Mouse (Mus musculus) left cerebral cortex, postnatal 14 days (tissue): Measurements from ENCODE around the gene Tsc2. TPM values are rescaled to one million over a fixed set of nuclear protein-coding genes. Genes with fewer than 3 reads are reported as not detected.

Experiments used
- DNase-seq, 2 experiments: peaks; one replicate each; pipeline ENCODE4 v3.0.0; 2021 to 2022; ENCODE audit warnings: low spot score in 2 of 2, mixed read lengths in 1 of 2
- intact Hi-C: fragments of 180-260 bp; cut with DNase I; formaldehyde crosslinking; loops from one replicate; pipeline ENCODE4 v1.15.1; 2025
- total RNA-seq, 2 experiments: library from RNA; stranded (reverse); gene quantifications; 2 replicates each; pipeline ENCODE4 v1.2.3; 2021

Gene Tsc2
- total RNA-seq, 2 experiments from 2014 or later: 122 to 130 TPM

GRCm38 (mm10) chr17:24650070-24650616, 17.7 kb upstream of the Tsc2 start, which contains the start of gene Slc9a3r2:
Gene Slc9a3r2, minus strand, starts transcription at chr17:24650327.
- DNase-seq: peak in 1 of 2 experiments; percentile 30

GRCm38 (mm10) chr17:24649581-24650069, 17.2 kb upstream of the Tsc2 start:
- DNase-seq: no peak

More at GRCm38 (mm10) chr17:24650070-24650616, 17.7 kb upstream of the Tsc2 start, which contains the start of gene Slc9a3r2:
- intact Hi-C loops: loop anchor here (5.0 kb wide), 1 partner anchor 108 kb away; no protein-coding TSS in a partner anchor

GRCm38 (mm10) chr17:24648731-24649377, 16.4 kb upstream of the Tsc2 start:
- intact Hi-C loops: no loop called here
- no peak for DNase-seq

More at GRCm38 (mm10) chr17:24649581-24650069, 17.2 kb upstream of the Tsc2 start:
- intact Hi-C loops: loop anchor here (5.0 kb wide), 1 partner anchor 107 kb away; no protein-coding TSS in a partner anchor

- intact Hi-C loops: no loop called here
- DNase-seq: no peak
These were observed 15.1 kb upstream of the Tsc2 start for GRCm38 (mm10) chr17:24647493-24647892.

- no peak for DNase-seq
- intact Hi-C loops: no loop called here
These were observed 14.0 kb upstream of the Tsc2 start for GRCm38 (mm10) chr17:24646381-24646780.

- intact Hi-C loops: no loop called here
These were observed 13.5 kb upstream of the Tsc2 start for GRCm38 (mm10) chr17:24645916-24646315.

GRCm38 (mm10) chr17:24644875-24645721, 12.7 kb upstream of the Tsc2 start:
- intact Hi-C loops: no loop called here
- DNase-seq: no peak

More at GRCm38 (mm10) chr17:24645916-24646315, 13.5 kb upstream of the Tsc2 start:
- no peak for DNase-seq

- intact Hi-C loops: no loop called here
- DNase-seq: no peak
These were observed 11.7 kb upstream of the Tsc2 start for GRCm38 (mm10) chr17:24644030-24644715.

- intact Hi-C loops: no loop called here
- DNase-seq: no peak
These were observed 10.4 kb upstream of the Tsc2 start for GRCm38 (mm10) chr17:24642791-24643343.

GRCm38 (mm10) chr17:24641944-24642343, 9.5 kb upstream of the Tsc2 start:
- intact Hi-C loops: no loop called here
- no peak for DNase-seq

GRCm38 (mm10) chr17:24640581-24640980, 8.2 kb upstream of the Tsc2 start:
- intact Hi-C loops: no loop called here
- no peak for DNase-seq

GRCm38 (mm10) chr17:24640119-24640518, 7.7 kb upstream of the Tsc2 start:
- intact Hi-C loops: no loop called here
- no peak for DNase-seq

GRCm38 (mm10) chr17:24639571-24639988, 7.2 kb upstream of the Tsc2 start:
- intact Hi-C loops: no loop called here
- no peak for DNase-seq

GRCm38 (mm10) chr17:24638840-24639239, 6.4 kb upstream of the Tsc2 start:
- intact Hi-C loops: no loop called here
- DNase-seq: no peak

GRCm38 (mm10) chr17:24638214-24638613, 5.8 kb upstream of the Tsc2 start:
- DNase-seq: no peak
- intact Hi-C loops: no loop called here

- DNase-seq: no peak
- intact Hi-C loops: no loop called here
These were observed 4.5 kb upstream of the Tsc2 start for GRCm38 (mm10) chr17:24636781-24637481.

GRCm38 (mm10) chr17:24635694-24636093, 3.3 kb upstream of the Tsc2 start:
- intact Hi-C loops: no loop called here
- no peak for DNase-seq

GRCm38 (mm10) chr17:24635024-24635423, 2.6 kb upstream of the Tsc2 start:
- peak; percentile 37 to 38 for DNase-seq
- intact Hi-C loops: no loop called here
